Mouse (Mus musculus): ENCODE measurements around the gene Tdp1. TPM values are rescaled to one million over a fixed set of nuclear protein-coding genes. Genes with fewer than 3 reads are reported as not detected.

Tdp1 gene
- total RNA-seq, 4 experiments from 2014 or later, result 24.2 to 29.4 (median 25.9) TPM

DNA sequence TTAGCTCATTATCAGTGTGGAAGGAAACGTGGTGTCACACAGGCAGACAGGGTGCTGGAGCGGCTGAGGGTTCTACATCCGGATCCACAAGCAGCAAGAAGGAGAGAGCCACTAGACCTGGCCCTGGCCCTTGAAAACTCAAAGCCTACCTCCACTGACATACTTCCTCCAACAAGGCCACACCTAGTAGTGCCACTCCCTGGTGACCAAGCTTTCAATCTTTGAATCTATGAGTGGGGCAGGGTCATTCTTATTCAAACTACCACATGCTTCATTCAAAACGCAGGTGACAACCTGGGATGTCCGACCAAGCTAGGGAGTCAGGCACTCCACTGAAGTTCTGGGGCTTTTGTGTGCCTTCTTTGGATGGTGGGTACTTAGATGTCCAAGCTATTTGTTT, 115.4 kb downstream of the Tdp1 start:
- no peak for DNase-seq (ENCODE audit: low spot score in 2 of 2)

DNA sequence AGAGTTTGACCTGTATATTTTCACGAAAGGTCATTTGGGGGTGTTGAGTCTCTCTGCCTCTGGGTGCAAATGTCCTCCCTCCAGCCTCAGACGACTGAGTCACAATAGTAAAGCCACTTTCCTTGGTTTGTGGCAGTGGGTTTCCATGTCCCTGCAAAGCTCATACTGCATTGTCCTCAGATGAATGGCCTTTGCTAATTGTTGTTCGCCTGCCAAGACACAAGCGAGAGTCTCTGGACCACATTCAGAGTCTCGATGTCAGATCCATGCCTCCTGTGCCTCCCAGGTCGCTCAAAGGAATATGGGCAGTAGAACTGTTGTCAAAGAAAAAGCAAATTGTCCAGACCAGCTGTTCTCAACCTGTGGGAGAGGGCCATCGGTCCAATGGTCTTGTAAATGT, 116.1 kb downstream of the Tdp1 start:
- DNase-seq (ENCODE audit: low spot score in 2 of 2), result no peak

- no peak for DNase-seq (ENCODE audit: low spot score in 2 of 2)
These were observed 116.9 kb downstream of the Tdp1 start for GRCm38 (mm10) chr12:100001246-100001645.

GRCm38 (mm10) chr12:100001910-100002309, 117.6 kb downstream of the Tdp1 start:
- no peak for DNase-seq (ENCODE audit: low spot score in 2 of 2)

DNA sequence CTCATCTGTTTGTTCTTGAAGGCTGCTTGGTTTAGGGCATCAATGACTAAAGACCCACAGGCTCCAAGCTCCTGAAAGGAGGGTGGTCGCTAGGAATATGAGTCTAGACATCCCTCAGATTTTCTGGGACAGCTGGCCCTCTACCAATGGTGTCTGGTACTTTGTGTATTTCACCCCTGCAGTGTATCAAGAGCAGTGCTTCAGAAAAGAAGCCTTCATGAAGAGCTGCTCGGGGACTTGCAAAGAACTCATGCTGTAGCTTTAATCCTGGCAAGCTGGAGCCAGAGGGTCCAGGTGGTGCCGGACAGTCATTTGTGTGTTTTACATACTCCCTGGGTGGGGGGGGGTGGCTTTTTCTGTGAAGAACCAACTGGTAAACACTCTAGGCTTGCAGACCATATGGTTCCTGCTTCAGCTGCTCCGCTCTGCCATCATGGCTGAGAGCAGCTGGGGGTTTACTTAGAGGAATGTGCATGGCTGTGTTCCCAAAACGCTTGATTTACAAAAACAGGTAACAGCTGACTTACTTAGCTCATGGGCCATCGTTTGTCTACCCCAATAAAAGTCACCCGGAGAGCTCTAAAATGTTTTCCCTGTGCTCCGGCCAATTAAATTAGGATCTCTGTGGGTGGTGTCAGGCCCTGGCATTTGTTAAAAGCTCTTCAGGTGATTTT, 118.7 kb downstream of the Tdp1 start:
- peak; percentile 48 to 54 for DNase-seq (ENCODE audit: low spot score in 2 of 2)

Small RNA genes within 50 kb of the gene (microRNA-seq; reads per million reads assigned to microRNA genes)
- gene Gm23291, result 0 reads per million in 2 experiments

Other genes with a start within 250 kb of the Tdp1 start
- gene Efcab11, start 78 bp upstream of the Tdp1 start, total RNA-seq (2022), result under 1 TPM; 0.18 to 0.49 (median 0.43) TPM
- 10 to 100 TPM in 1 of 4 experiments, 1 to 10 TPM in 3; 8.7 to 10.1 (median 8.9) TPM for gene Kcnk13, start 80.0 kb downstream of the Tdp1 start, total RNA-seq (2022)
- gene Psmc1, start 225.6 kb downstream of the Tdp1 start, total RNA-seq (2022), result 100 to 1,000 TPM; 166 to 190 (median 181) TPM